Mouse (Mus musculus) liver, embryonic 11.5 days (tissue): ENCODE measurements around the gene Myo3b. TPM values are rescaled to one million over a fixed set of nuclear protein-coding genes. Genes with fewer than 3 reads are reported as not detected.

Experiments used
- ATAC-seq: fragments of 200-750 bp; cut with Nextera tagmentation; replicated peaks from 2 replicates; pipeline ENCODE4 v1.8.0; 2017; ENCODE audit warnings: moderate number of reproducible peaks, mild to moderate bottlenecking, moderate TSS enrichment, moderate library complexity; ENCODE audit not compliant: low FRiP score
- DNase-seq: peaks from one replicate; pipeline ENCODE4 v3.0.0-alpha.2; 2017; ENCODE audit warnings: low spot score
- H3K27ac ChIP-seq: fragments of 300-500 bp; sonication (generic); 2 replicates; pipeline ENCODE4 v1.5.1; 2014; ENCODE audit warnings: mild to moderate bottlenecking, low read depth, low read length, control low read depth
- H3K27me3 ChIP-seq: fragments of 300-500 bp; sonication (generic); replicated peaks from 2 replicates; pipeline ENCODE4 v1.6.1; 2014; ENCODE audit warnings: low read length, mixed read lengths; ENCODE audit not compliant: control insufficient read depth, insufficient read depth
- H3K36me3 ChIP-seq: fragments of 300-500 bp; sonication (generic); 2 replicates; pipeline ENCODE4 v1.6.1; 2014; ENCODE audit warnings: mild to moderate bottlenecking, low read length, moderate library complexity, mixed read lengths; ENCODE audit not compliant: control insufficient read depth, insufficient read depth
- H3K4me1 ChIP-seq: fragments of 300-500 bp; sonication (generic); replicated peaks from 2 replicates; pipeline ENCODE4 v1.6.1; 2014; ENCODE audit warnings: low read length, mixed read lengths; ENCODE audit not compliant: control insufficient read depth, insufficient read depth
- H3K4me2 ChIP-seq: fragments of 300-500 bp; sonication (generic); 2 replicates; pipeline ENCODE4 v1.6.1; 2014; ENCODE audit warnings: mild to moderate bottlenecking, control low read depth, moderate library complexity
- H3K4me3 ChIP-seq: fragments of 300-500 bp; sonication (generic); 2 replicates; pipeline ENCODE4 v1.5.1; 2014; ENCODE audit warnings: low read depth, low read length, control low read depth
- H3K9ac ChIP-seq: fragments of 300-500 bp; sonication (generic); 2 replicates; pipeline ENCODE4 v1.6.1; 2014; ENCODE audit warnings: low read depth, low read length, control low read depth
- H3K9me3 ChIP-seq: fragments of 300-500 bp; sonication (generic); 2 replicates; pipeline ENCODE4 v1.6.1; 2016; ENCODE audit warnings: low read length, inconsistent platforms, mixed read lengths; ENCODE audit not compliant: control insufficient read depth
- WGBS: fragments of 180-500 bp; shearing (Covaris S2); extraction: QIAGEN DNeasy Blood & Tissue Kit; methylation state at CpG from one replicate; pipeline ENCODE4 v1.1.7; 2014; 5-methylcytosine and 5-hydroxymethylcytosine counted together
- polyA plus RNA-seq: library from polyadenylated mRNA; unstranded; fragments of >200 nt; fragmentation: Nextera tagmentation; extraction: Ambion mirVana; gene quantifications from 2 replicates; pipeline ENCODE4 v1.2.1, GENCODE M21; 2014

The Myo3b gene
- polyA plus RNA-seq, 1 experiment from 2014 or later = not detected

GRCm38 (mm10) chr2:70187040-70187439 is 148.1 kb downstream of the Myo3b start:
- no peaks in the 10 kb centered on the region for H3K27me3 ChIP-seq
- no peak overlapping the region for H3K4me3 ChIP-seq
- no peak overlapping the region for H3K4me2 ChIP-seq
- no peaks in the 10 kb centered on the region for H3K9me3 ChIP-seq
- DNase-seq (no peak), ATAC-seq (no peak)
- H3K4me1 ChIP-seq = no peaks in the 10 kb centered on the region
- WGBS = 69% methylated on average over 6 of the region's 6 CpGs
- no peak overlapping the region for H3K9ac ChIP-seq
- H3K36me3 ChIP-seq = no peaks in the 10 kb centered on the region
- no peak overlapping the region for H3K27ac ChIP-seq

DNA sequence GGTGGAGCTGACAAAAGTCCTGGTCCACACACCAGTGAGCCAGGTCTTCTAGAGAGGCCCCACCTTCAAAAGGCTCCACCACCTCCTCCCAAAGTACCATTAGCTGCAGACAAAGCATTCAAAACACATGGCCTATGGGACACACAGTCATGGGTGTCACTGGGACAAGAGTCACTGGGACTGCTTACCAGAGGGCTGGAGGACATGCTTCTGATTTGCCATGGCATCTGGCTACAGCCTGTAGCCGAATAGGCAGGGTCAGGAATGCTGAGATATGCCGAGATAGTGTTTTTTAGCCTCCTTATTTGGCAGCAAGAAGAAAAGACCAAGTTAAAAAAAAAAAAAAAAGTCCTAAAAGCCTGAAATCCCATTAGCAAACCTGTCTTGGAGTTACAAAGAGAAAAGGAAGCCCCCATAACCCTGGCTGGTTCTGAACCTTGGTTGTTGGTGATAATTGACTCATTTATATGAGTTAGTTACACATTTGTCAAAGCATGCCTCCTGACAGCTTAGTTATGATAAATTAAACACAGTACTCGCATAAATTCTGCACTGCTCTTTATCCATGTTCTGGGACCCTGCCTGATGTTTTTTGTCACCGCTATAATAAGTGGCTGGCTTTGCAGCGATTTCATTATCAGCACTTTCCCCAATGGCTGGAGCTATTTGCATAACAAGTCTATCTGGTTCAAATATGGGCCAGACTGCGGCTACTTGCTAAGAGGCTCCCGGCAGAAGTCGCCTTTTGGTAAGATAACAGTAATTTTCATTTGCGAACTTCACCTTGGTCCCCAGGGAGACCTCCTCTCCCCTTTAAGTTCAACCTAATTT is 156.7 kb downstream of the Myo3b start:
- Histone ChIP-seq H3K4me3 (no peak overlapping the region), H3K27me3 (no peaks in the 10 kb centered on the region), H3K9ac (no peak overlapping the region), H3K4me2 (no peak overlapping the region), H3K36me3 (no peaks in the 10 kb centered on the region), H3K27ac (no peak overlapping the region), H3K9me3 (no peaks in the 10 kb centered on the region), H3K4me1 (no peaks in the 10 kb centered on the region)
- 67% methylated on average over 9 of the region's 9 CpGs for WGBS
- ATAC-seq = no peak
- DNase-seq = no peak

DNA sequence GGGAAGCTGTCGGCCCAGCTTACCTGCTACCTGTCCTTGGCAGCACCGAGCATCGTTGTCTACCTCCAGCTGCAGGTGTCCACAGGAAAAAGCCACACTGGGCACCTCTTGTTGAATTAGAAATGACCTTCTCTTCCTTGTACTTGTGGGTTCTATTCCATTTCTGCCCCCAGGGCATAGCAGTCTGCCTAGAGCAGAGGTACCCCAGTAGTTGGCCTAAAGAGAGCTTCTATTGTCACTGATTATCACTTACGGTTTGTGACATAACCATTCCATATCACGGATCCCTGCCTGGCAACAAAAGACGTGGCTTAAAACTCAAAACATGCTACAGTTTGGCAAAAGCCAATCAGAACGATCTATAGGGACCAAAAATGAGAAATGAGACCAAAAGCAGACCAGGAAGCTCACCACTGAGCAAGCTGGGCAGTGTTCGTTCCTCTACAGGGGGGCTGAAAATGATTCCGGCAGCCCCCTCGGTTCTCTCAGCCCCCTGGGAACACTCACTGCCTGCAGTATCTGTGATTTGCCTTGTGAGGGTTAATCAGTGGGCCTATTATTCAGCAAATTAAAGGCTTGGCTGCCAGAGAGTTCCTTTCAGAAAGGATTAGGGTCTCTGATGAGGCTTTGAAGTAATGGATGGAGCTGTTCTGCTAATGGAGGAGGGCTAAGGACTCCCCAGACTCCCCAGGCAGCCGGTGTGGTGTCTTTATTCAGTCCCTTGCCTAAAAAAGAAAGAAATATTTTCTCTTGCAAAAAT is 163.1 kb downstream of the Myo3b start:
- WGBS = 41% methylated on average over 11 of the region's 11 CpGs
- ATAC-seq (no peak), DNase-seq (no peak)
- Histone ChIP-seq H3K4me2 (no peak overlapping the region), H3K9ac (no peak overlapping the region), H3K27me3 (no peaks in the 10 kb centered on the region), H3K9me3 (no peaks in the 10 kb centered on the region), H3K27ac (no peak overlapping the region), H3K36me3 (no peaks in the 10 kb centered on the region), H3K4me3 (no peak overlapping the region), H3K4me1 (no peaks in the 10 kb centered on the region)

GRCm38 (mm10) chr2:70202578-70203167 is 163.7 kb downstream of the Myo3b start:
- WGBS = 50% methylated on average over 8 of the region's 8 CpGs
- ATAC-seq (no peak), DNase-seq (no peak)
- H3K4me3 ChIP-seq = no peak overlapping the region
- no peak overlapping the region for H3K27ac ChIP-seq
- H3K4me1 ChIP-seq = no peaks in the 10 kb centered on the region
- no peaks in the 10 kb centered on the region for H3K9me3 ChIP-seq
- H3K9ac ChIP-seq = no peak overlapping the region
- no peaks in the 10 kb centered on the region for H3K27me3 ChIP-seq
- H3K4me2 ChIP-seq = no peak overlapping the region
- no peaks in the 10 kb centered on the region for H3K36me3 ChIP-seq

DNA sequence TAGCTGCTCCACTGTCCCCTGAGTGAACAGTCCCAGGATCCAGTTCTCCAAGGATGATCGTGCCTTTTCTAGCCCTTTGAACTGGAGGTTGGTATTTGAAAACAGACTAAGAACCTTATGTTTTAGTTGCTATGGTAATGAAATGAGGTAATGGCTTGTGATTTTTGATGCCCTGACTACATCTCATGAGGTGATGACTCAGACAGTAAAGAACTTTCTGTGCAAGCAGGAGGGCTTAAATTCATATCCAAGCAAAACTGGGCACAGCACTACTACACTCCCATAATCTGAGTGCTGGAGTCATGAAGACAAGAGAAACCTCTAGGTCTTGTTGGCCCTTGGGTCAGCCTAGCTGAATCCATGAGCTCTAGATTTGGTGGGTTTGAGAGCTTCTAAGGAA is 169.5 kb downstream of the Myo3b start:
- ATAC-seq (no peak), DNase-seq (no peak)
- Histone ChIP-seq H3K27ac (no peak overlapping the region), H3K9me3 (peaks cover 3% of the 10 kb centered on the region; the same call in 1 of the 2 replicates), H3K9ac (no peak overlapping the region), H3K36me3 (no peaks in the 10 kb centered on the region), H3K4me2 (no peak overlapping the region), H3K4me3 (no peak overlapping the region), H3K27me3 (no peaks in the 10 kb centered on the region), H3K4me1 (no peaks in the 10 kb centered on the region)
- WGBS = 84% methylated on average over 1 of the region's 1 CpGs

- no peaks in the 10 kb centered on the region for H3K36me3 ChIP-seq
- 69% methylated on average over 3 of the region's 3 CpGs for WGBS
These were observed 170.9 kb downstream of the Myo3b start for GRCm38 (mm10) chr2:70209790-70210189.

GRCm38 (mm10) chr2:70210427-70211332 is 171.8 kb downstream of the Myo3b start:
- peaks cover 3% of the 10 kb centered on the region; the same call in 1 of the 2 replicates for H3K9me3 ChIP-seq
- no peaks in the 10 kb centered on the region for H3K27me3 ChIP-seq
- H3K4me2 ChIP-seq = no peak overlapping the region
- no peak overlapping the region for H3K4me3 ChIP-seq
- no peak overlapping the region for H3K9ac ChIP-seq
- H3K27ac ChIP-seq = no peak overlapping the region
- DNase-seq (no peak), ATAC-seq (no peak)
- 86% methylated on average over 22 of the region's 22 CpGs for WGBS
- no peaks in the 10 kb centered on the region for H3K4me1 ChIP-seq
- H3K36me3 ChIP-seq = no peaks in the 10 kb centered on the region

More at GRCm38 (mm10) chr2:70209790-70210189, 170.9 kb downstream of the Myo3b start:
- DNase-seq = no peak
- H3K4me2 ChIP-seq = no peak overlapping the region
- no peak overlapping the region for H3K27ac ChIP-seq
- no peaks in the 10 kb centered on the region for H3K4me1 ChIP-seq
- no peak for ATAC-seq
- no peak overlapping the region for H3K9ac ChIP-seq
- no peaks in the 10 kb centered on the region for H3K27me3 ChIP-seq
- H3K4me3 ChIP-seq = no peak overlapping the region
- H3K9me3 ChIP-seq = peaks cover 3% of the 10 kb centered on the region; the same call in 1 of the 2 replicates

DNA sequence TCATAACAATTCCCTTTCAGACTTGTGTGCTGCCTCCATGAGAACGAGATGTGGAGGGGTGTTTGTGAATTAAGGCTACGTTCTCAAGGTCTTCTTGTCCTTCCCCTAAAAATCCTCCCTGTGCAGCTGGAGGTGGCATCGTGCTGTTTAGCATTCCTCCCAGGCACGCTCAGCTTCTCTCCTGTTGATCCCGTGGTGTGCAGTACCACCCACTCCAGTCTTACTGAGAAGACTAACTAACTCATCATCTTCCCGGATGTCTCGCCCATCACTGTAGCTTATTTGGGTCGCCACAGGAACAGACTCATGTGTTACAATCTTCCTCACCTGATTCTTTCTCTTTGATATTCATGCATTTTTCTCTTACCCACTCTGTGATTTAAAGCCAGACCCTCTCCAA is 175.5 kb downstream of the Myo3b start:
- no peak for ATAC-seq
- WGBS = 77% methylated on average over 8 of the region's 8 CpGs

More for the DNA sequence above, 175.5 kb downstream of the Myo3b start:
- Histone ChIP-seq H3K27me3 (no peaks in the 10 kb centered on the region), H3K4me3 (no peak overlapping the region), H3K27ac (no peak overlapping the region), H3K9me3 (peaks cover 3% of the 10 kb centered on the region; the same call in 1 of the 2 replicates), H3K4me1 (no peaks in the 10 kb centered on the region), H3K36me3 (no peaks in the 10 kb centered on the region), H3K4me2 (no peak overlapping the region), H3K9ac (no peak overlapping the region)
- no peak for DNase-seq
